Mouse (Mus musculus) heart, embryonic 15.5 days (tissue): ENCODE results near the gene Stxbp5. TPM values are rescaled to one million over a fixed set of nuclear protein-coding genes. Genes with fewer than 3 reads are reported as not detected.

ENCODE experiments used
- ATAC-seq: fragments of 200-750 bp; cut with Nextera tagmentation; replicated peaks from 2 replicates; pipeline ENCODE4 v1.8.0; 2017; ENCODE audit warnings: low read depth, moderate TSS enrichment; ENCODE audit not compliant: insufficient number of reproducible peaks, insufficient read depth, low FRiP score
- H3K27ac ChIP-seq: fragments of 300-500 bp; sonication (generic); 2 replicates; pipeline ENCODE4 v1.5.1; 2015; ENCODE audit warnings: mild to moderate bottlenecking, inconsistent platforms
- H3K27me3 ChIP-seq: fragments of 300-500 bp; sonication (generic); 2 replicates; pipeline ENCODE4 v1.6.1; 2015; ENCODE audit warnings: inconsistent platforms
- H3K36me3 ChIP-seq: fragments of 300-500 bp; sonication (generic); 2 replicates; pipeline ENCODE4 v1.6.1; 2015; ENCODE audit warnings: mild to moderate bottlenecking, inconsistent platforms
- H3K4me1 ChIP-seq: fragments of 300-500 bp; sonication (generic); replicated peaks from 2 replicates; pipeline ENCODE4 v1.6.1; 2015; ENCODE audit warnings: inconsistent platforms
- H3K4me2 ChIP-seq: fragments of 300-500 bp; sonication (generic); 2 replicates; pipeline ENCODE4 v1.6.1; 2015; ENCODE audit warnings: inconsistent platforms, mild to moderate bottlenecking, moderate library complexity
- H3K4me3 ChIP-seq: fragments of 300-500 bp; sonication (generic); 2 replicates; pipeline ENCODE4 v1.5.1; 2015; ENCODE audit warnings: mild to moderate bottlenecking, inconsistent platforms
- H3K9ac ChIP-seq: fragments of 300-500 bp; sonication (generic); 2 replicates; pipeline ENCODE4 v1.6.1; 2015; ENCODE audit warnings: mild to moderate bottlenecking, inconsistent platforms
- H3K9me3 ChIP-seq: fragments of 300-500 bp; sonication (generic); replicated peaks from 2 replicates; pipeline ENCODE4 v1.6.1; 2016; ENCODE audit warnings: inconsistent platforms
- WGBS: fragments of 180-500 bp; shearing (Covaris S2); methylation state at CpG from one replicate; pipeline ENCODE4 v1.1.7; 2015; ENCODE audit warnings: mixed read lengths; 5-methylcytosine and 5-hydroxymethylcytosine counted together
- polyA plus RNA-seq: library from polyadenylated mRNA; unstranded; fragments of >200 nt; fragmentation: Nextera tagmentation; extraction: Ambion mirVana; gene quantifications from 2 replicates; pipeline ENCODE4 v1.2.1, GENCODE M21; 2015

The Stxbp5 gene
- polyA plus RNA-seq, 1 experiment from 2014 or later, result 2.7 TPM

DNA sequence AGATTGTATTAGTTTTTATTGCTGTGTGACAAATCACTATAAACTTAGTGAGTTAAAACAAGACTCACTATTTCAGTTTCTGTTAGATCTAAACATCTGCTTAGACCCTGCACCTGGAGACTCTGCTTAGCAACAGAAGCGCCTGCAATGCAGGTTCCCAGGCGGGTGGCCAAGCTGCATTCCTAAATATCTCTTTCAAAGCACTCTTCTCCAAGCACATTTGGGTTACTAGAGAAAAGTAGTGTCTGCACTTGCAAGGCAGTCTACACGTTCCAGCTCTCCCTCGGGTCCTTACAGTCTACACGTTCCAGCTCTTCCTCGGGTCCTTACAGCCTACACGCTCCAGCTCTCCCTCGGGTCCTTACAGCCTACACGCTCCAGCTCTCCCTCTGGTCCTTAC lies 44.1 kb downstream of the Stxbp5 start:
- 72% methylated on average over 9 of the region's 9 CpGs for WGBS
- H3K27ac ChIP-seq, result no peak overlapping the region
- H3K27me3 ChIP-seq, result no peaks in the 10 kb centered on the region
- H3K36me3 ChIP-seq, result peaks cover 1% of the 10 kb centered on the region
- H3K9me3 ChIP-seq, result no peaks in the 10 kb centered on the region
- H3K4me3 ChIP-seq, result no peak overlapping the region
- no peak overlapping the region for H3K4me2 ChIP-seq
- no peak overlapping the region for H3K9ac ChIP-seq
- H3K4me1 ChIP-seq, result no peaks in the 10 kb centered on the region
- ATAC-seq, result no peak

DNA sequence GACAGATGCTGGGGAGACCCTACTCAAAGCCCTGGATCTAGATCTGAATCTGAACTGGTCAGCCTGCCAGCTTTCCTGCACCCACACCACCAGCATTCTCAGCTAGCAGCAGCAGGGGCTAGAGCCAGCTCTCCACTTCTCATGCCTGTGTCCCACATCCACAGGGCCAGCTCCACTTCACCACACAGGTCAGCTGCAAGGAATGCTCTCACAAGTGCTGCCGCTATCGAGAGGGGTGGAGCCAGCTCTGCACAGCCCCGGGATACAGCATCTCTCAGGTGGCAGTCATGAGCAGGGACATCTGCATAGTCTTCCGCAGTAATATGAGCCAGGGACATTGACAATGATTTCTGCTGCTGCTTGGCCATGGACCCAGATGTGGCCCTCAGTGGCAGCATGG lies 54.5 kb downstream of the Stxbp5 start:
- no peak overlapping the region for H3K4me3 ChIP-seq
- 91% methylated on average over 4 of the region's 4 CpGs for WGBS

DNA sequence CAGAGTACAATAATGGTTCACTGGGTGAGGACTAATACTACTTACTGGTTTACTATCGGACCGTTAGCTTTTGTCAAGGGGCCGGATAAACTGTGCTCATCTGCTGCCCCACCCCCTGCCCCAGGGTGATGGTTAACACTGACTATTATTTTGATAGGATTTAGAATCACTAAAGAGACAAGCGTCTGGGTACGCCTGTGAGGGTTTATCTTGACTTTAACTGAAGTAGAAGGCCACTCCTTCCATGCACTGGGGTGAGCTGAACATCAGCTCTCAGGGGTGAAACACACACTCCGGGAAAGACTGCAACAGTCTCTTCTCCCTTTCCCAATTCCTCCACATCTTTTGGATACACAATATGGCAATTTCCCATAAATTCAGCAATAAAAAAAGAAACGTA lies 61.5 kb downstream of the Stxbp5 start:
- Histone ChIP-seq H3K9me3 (no peaks in the 10 kb centered on the region), H3K9ac (no peak overlapping the region), H3K36me3 (no peaks in the 10 kb centered on the region; the same call in 1 of the 2 replicates), H3K4me1 (no peaks in the 10 kb centered on the region), H3K4me2 (no peak overlapping the region), H3K27me3 (no peaks in the 10 kb centered on the region), H3K27ac (no peak overlapping the region), H3K4me3 (no peak overlapping the region)
- WGBS, result 73% methylated on average over 7 of the region's 7 CpGs
- ATAC-seq, result no peak

More for the DNA sequence above, 54.5 kb downstream of the Stxbp5 start:
- Histone ChIP-seq H3K27ac (no peak overlapping the region), H3K9me3 (no peaks in the 10 kb centered on the region), H3K9ac (no peak overlapping the region), H3K27me3 (no peaks in the 10 kb centered on the region), H3K36me3 (peaks cover 9% of the 10 kb centered on the region), H3K4me2 (no peak overlapping the region), H3K4me1 (no peaks in the 10 kb centered on the region)
- no peak for ATAC-seq

DNA sequence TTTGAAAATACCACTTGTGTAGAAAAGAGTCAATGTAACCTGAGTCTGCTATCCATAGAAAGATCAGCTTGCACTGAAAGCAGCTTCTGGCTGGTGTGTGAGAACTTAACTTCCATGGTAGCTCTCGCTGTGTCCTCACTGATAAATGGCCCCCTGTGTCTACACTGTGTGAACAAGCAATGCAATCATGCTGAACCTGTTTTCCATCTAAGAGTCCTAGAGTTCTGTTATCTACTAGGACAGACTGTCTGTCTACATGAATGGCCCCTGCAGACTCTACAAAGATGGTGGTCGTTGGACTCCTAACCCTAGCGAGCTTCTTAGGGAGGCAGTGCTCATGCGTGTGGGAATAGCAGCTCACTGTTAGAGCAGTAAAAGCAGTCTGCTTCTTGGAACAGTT lies 65.9 kb downstream of the Stxbp5 start:
- no peak for ATAC-seq
- Histone ChIP-seq H3K36me3 (no peaks in the 10 kb centered on the region; the same call in 1 of the 2 replicates), H3K4me3 (no peak overlapping the region), H3K4me1 (no peaks in the 10 kb centered on the region), H3K9ac (no peak overlapping the region), H3K27me3 (no peaks in the 10 kb centered on the region), H3K4me2 (no peak overlapping the region), H3K27ac (no peak overlapping the region), H3K9me3 (no peaks in the 10 kb centered on the region)
- 74% methylated on average over 4 of the region's 4 CpGs for WGBS

DNA sequence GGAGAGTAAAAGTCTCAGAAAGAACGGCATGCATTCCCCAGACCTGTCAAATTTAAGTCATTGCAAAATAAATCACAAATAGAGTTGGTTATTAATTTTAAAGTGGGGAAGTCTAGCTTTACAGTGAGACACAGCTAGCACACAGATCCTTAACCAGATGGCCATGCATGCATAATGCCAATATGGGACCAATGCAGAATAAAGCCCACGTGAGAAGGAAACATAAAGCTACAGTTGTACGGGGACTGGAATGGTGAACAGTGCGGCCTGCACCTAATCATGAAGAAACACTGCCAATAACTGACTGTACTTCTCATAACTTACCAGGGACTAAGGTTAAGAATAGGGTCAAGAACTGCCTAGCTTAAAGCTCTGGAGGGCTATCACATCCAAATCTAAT lies 67.9 kb downstream of the Stxbp5 start:
- H3K36me3 ChIP-seq, result no peaks in the 10 kb centered on the region; the same call in 1 of the 2 replicates
- no peak overlapping the region for H3K9ac ChIP-seq
- no peak overlapping the region for H3K4me3 ChIP-seq
- H3K27me3 ChIP-seq, result no peaks in the 10 kb centered on the region
- no peaks in the 10 kb centered on the region for H3K4me1 ChIP-seq
- no peak overlapping the region for H3K4me2 ChIP-seq
- 93% methylated on average over 4 of the region's 4 CpGs for WGBS
- H3K9me3 ChIP-seq, result no peaks in the 10 kb centered on the region
- no peak for ATAC-seq
- no peak overlapping the region for H3K27ac ChIP-seq

DNA sequence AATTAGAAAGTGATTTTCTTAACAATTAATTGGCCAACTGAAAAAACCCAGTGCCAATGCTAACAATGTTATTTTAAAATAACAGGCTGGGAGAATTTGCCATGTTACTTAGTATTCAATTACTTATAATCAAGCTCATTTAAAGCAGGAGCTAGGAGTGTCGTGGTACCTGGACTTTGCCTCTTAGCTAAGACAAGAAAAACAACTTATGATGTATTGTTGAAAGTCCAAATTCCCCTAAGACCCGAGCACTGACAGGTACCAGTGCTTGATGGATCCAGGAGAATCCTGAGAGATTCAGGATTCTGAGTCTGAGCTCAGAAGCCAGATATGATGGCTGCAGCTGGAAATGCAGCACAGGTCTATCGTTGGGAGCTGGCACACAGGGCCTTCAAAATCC lies 71.1 kb downstream of the Stxbp5 start:
- no peak overlapping the region for H3K9ac ChIP-seq

DNA sequence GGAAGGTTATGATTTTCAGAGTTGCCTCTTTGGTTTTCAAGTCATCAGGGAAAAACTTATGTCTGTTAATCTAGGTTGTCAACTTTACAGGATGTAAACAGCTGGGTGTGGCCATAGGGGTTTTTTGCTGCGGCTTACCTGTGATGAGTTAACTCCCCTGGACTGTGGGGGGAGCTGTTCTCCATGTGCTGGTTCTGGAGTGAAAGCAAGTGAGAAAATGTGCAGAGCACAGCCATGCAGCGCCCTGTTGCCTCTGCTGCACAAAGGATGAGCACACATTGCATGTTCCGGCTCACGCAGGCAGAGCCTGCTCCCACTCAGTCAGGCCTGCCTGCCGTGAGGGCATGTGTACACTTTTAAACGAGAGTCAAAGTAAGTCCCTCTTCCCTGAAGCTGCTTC lies 79.6 kb downstream of the Stxbp5 start:
- Histone ChIP-seq H3K4me3 (no peak overlapping the region), H3K9me3 (no peaks in the 10 kb centered on the region), H3K9ac (no peak overlapping the region), H3K27me3 (no peaks in the 10 kb centered on the region), H3K4me2 (no peak overlapping the region), H3K36me3 (no peaks in the 10 kb centered on the region), H3K27ac (no peak overlapping the region), H3K4me1 (no peaks in the 10 kb centered on the region)
- no peak for ATAC-seq
- 60% methylated on average over 6 of the region's 6 CpGs for WGBS

More for the DNA sequence above, 71.1 kb downstream of the Stxbp5 start:
- 88% methylated on average over 3 of the region's 3 CpGs for WGBS
- no peaks in the 10 kb centered on the region for H3K36me3 ChIP-seq
- no peak overlapping the region for H3K27ac ChIP-seq
- no peaks in the 10 kb centered on the region for H3K4me1 ChIP-seq
- no peak overlapping the region for H3K4me3 ChIP-seq
- H3K4me2 ChIP-seq, result no peak overlapping the region
- H3K27me3 ChIP-seq, result no peaks in the 10 kb centered on the region
- no peak for ATAC-seq
- no peaks in the 10 kb centered on the region for H3K9me3 ChIP-seq

DNA sequence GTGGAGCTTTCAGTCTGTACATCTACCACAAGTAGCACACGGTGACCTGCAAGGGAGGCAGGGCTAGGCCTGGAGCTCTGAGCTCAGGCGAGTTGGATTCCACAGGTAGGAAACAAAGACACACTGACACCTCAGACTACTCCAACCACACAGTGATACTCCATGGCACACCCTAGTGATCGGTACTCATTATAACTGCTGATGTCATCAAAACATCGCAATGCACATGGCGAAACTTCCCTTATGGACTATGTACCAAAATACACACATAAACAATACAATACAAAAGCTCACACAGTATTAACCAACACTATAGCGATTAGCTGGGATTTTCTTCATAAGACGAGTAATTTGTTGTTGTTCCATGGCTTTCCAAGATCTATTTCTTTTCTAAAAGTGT lies 82.3 kb downstream of the Stxbp5 start:
- Histone ChIP-seq H3K9me3 (no peaks in the 10 kb centered on the region), H3K4me1 (no peaks in the 10 kb centered on the region), H3K4me3 (no peak overlapping the region), H3K4me2 (no peak overlapping the region), H3K9ac (no peak overlapping the region), H3K27ac (no peak overlapping the region), H3K27me3 (no peaks in the 10 kb centered on the region), H3K36me3 (no peaks in the 10 kb centered on the region)
- WGBS, result 92% methylated on average over 7 of the region's 7 CpGs
- ATAC-seq, result no peak

DNA sequence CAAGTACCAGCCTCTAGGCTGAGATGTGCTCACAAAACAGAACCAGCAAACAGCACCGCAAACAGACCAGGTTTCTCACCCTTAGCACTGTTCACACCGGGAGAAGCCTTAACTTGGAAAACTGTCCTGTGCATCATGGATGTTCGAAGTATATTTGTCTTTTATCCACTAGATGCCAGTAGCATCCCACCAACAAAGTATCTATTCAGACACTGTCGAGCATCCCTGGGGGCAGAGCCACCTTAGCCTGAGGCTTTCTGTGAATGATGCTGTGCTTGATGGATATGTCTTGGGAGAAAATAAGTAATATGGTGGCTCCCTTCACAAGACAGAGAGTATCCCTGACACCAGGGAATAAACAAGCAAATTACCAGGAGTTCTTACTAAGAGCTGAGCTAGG lies 87.0 kb downstream of the Stxbp5 start:
- H3K4me3 ChIP-seq, result no peak overlapping the region
- no peaks in the 10 kb centered on the region for H3K4me1 ChIP-seq
- H3K36me3 ChIP-seq, result no peaks in the 10 kb centered on the region
- H3K9ac ChIP-seq, result no peak overlapping the region
- WGBS, result 79% methylated on average over 4 of the region's 4 CpGs
- no peaks in the 10 kb centered on the region for H3K9me3 ChIP-seq
- no peak for ATAC-seq
- no peak overlapping the region for H3K4me2 ChIP-seq
- no peak overlapping the region for H3K27ac ChIP-seq
- H3K27me3 ChIP-seq, result no peaks in the 10 kb centered on the region

DNA sequence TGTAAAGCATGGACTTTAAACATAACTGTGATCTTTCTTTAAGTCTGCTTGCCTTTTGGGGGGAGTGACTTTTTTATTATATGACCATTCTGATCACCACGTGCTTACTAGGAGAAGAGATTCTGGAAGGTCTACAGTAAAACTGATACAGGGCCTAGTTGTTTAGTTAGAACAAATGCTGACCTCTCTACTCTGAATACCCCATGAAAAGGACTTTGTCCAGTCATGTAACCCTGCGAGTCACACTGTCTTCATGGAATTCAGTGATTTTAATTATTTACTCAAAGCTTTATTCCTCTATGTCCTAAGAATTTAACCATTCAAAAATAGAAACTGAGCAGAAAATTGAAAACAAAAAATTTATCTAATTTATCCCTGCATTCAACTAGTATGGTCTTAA lies 93.3 kb downstream of the Stxbp5 start:
- WGBS, result 84% methylated on average over 2 of the region's 2 CpGs
- no peak overlapping the region for H3K4me3 ChIP-seq
- H3K4me1 ChIP-seq, result no peaks in the 10 kb centered on the region
- H3K27me3 ChIP-seq, result no peaks in the 10 kb centered on the region
- ATAC-seq, result no peak
- H3K4me2 ChIP-seq, result no peak overlapping the region
- H3K36me3 ChIP-seq, result no peaks in the 10 kb centered on the region
- no peak overlapping the region for H3K9ac ChIP-seq
- no peak overlapping the region for H3K27ac ChIP-seq
- H3K9me3 ChIP-seq, result no peaks in the 10 kb centered on the region

DNA sequence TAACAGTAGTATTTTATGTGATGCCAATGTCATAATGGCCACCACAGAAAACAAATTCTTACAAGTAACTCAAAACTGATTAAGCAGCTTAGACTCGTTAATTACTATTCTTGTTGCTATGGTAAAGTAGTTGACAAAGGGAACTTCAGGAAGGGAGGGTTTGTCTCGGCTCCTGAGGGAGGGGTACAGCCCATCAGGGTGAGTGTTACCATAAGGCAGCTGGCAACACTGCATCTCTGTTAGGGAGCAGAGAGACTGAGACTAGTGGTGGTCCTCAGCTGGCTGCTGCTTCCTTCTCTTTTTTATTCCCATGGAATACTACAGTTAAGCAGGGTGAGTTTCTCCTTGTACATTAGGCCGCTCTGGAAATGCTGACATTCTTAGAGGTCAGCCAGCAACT lies 95.5 kb downstream of the Stxbp5 start:
- 68% methylated on average over 3 of the region's 3 CpGs for WGBS
- Histone ChIP-seq H3K36me3 (no peaks in the 10 kb centered on the region), H3K27ac (no peak overlapping the region), H3K4me3 (no peak overlapping the region), H3K9ac (no peak overlapping the region), H3K4me1 (no peaks in the 10 kb centered on the region), H3K4me2 (no peak overlapping the region), H3K27me3 (no peaks in the 10 kb centered on the region), H3K9me3 (no peaks in the 10 kb centered on the region)
- no peak for ATAC-seq

DNA sequence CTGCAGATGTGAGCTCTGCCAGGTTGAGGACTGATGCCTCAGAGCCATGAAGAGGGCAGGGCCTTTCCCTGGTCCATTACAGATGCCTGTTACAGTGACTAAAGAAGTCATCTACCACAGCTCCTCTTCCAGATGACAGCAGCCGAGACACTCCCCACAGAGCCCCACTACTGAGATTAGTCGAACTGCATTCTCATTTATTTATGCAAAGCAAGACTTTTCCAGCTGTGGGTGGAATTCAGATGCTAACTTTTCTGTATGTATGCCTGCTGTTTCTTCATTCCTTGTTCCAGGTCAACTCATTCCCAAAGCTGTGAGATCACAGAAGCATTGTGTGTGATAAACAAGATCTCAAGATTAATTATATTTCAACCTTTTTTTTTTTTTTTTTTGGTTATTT lies 97.8 kb downstream of the Stxbp5 start:
- 58% methylated on average over 2 of the region's 2 CpGs for WGBS
- Histone ChIP-seq H3K9me3 (no peaks in the 10 kb centered on the region), H3K4me2 (no peak overlapping the region), H3K4me1 (no peaks in the 10 kb centered on the region), H3K36me3 (no peaks in the 10 kb centered on the region), H3K9ac (no peak overlapping the region), H3K27me3 (no peaks in the 10 kb centered on the region), H3K4me3 (no peak overlapping the region), H3K27ac (no peak overlapping the region)
- ATAC-seq, result no peak
